Mouse (Mus musculus) embryonic facial prominence, embryonic 15.5 days (tissue): Measurements from ENCODE around the gene Nod1. TPM values are rescaled to one million over a fixed set of nuclear protein-coding genes. Genes with fewer than 3 reads are reported as not detected.
"Not testable (repeated sequence)": the region's sequence is repeated elsewhere in the genome, so short reads cannot be mapped to it uniquely, and the experiment has no call there.

Source experiments
- ATAC-seq: fragments of 200-750 bp; cut with Nextera tagmentation; 2 replicates; pipeline ENCODE4 v1.8.0; 2017; ENCODE audit warnings: low read depth, moderate TSS enrichment; ENCODE audit not compliant: insufficient number of reproducible peaks, low FRiP score, low TSS enrichment
- H3K27ac ChIP-seq: fragments of 300-500 bp; sonication (generic); replicated peaks from 2 replicates; pipeline ENCODE4 v1.5.1; 2015; ENCODE audit warnings: mild to moderate bottlenecking, inconsistent platforms
- H3K27me3 ChIP-seq: fragments of 300-500 bp; sonication (generic); 2 replicates; pipeline ENCODE4 v1.6.1; 2015; ENCODE audit warnings: inconsistent platforms
- H3K36me3 ChIP-seq: fragments of 300-500 bp; sonication (generic); 2 replicates; pipeline ENCODE4 v1.6.1; 2015; ENCODE audit warnings: mild to moderate bottlenecking, inconsistent platforms
- H3K4me1 ChIP-seq: fragments of 300-500 bp; sonication (generic); 2 replicates; pipeline ENCODE4 v1.6.1; 2015; ENCODE audit warnings: inconsistent platforms
- H3K4me2 ChIP-seq: fragments of 300-500 bp; sonication (generic); replicated peaks from 2 replicates; pipeline ENCODE4 v1.6.1; 2015; ENCODE audit warnings: mild to moderate bottlenecking, inconsistent platforms
- H3K4me3 ChIP-seq: fragments of 300-500 bp; sonication (generic); replicated peaks from 2 replicates; pipeline ENCODE4 v1.5.1; 2015; ENCODE audit warnings: mild to moderate bottlenecking, inconsistent platforms
- H3K9ac ChIP-seq: fragments of 300-500 bp; sonication (generic); 2 replicates; pipeline ENCODE4 v1.6.1; 2015; ENCODE audit warnings: inconsistent platforms
- H3K9me3 ChIP-seq: fragments of 300-500 bp; sonication (generic); replicated peaks from 2 replicates; pipeline ENCODE4 v1.6.1; 2016; ENCODE audit warnings: inconsistent platforms
- WGBS: fragments of 180-500 bp; shearing (Covaris S2); methylation state at CpG from one replicate; pipeline ENCODE4 v1.1.7; 2015; 5-methylcytosine and 5-hydroxymethylcytosine counted together
- polyA plus RNA-seq: library from polyadenylated mRNA; unstranded; fragments of >200 nt; fragmentation: Nextera tagmentation; extraction: Ambion mirVana; gene quantifications from 2 replicates; pipeline ENCODE4 v1.2.1, GENCODE M21; 2015

The Nod1 gene
- polyA plus RNA-seq, 1 experiment from 2014 or later: 10.6 TPM

GRCm38 (mm10) chr6:54955949-54956348 lies 16.5 kb downstream of the Nod1 start:
- no peak overlapping the region for H3K9ac ChIP-seq
- H3K9me3 ChIP-seq: no peaks in the 10 kb centered on the region
- no peak overlapping the region for H3K27ac ChIP-seq
- ATAC-seq: no peak
- no peak overlapping the region for H3K4me2 ChIP-seq
- no peaks in the 10 kb centered on the region for H3K27me3 ChIP-seq
- H3K4me1 ChIP-seq: no peaks in the 10 kb centered on the region
- no peak overlapping the region for H3K4me3 ChIP-seq
- H3K36me3 ChIP-seq: no peaks in the 10 kb centered on the region

DNA sequence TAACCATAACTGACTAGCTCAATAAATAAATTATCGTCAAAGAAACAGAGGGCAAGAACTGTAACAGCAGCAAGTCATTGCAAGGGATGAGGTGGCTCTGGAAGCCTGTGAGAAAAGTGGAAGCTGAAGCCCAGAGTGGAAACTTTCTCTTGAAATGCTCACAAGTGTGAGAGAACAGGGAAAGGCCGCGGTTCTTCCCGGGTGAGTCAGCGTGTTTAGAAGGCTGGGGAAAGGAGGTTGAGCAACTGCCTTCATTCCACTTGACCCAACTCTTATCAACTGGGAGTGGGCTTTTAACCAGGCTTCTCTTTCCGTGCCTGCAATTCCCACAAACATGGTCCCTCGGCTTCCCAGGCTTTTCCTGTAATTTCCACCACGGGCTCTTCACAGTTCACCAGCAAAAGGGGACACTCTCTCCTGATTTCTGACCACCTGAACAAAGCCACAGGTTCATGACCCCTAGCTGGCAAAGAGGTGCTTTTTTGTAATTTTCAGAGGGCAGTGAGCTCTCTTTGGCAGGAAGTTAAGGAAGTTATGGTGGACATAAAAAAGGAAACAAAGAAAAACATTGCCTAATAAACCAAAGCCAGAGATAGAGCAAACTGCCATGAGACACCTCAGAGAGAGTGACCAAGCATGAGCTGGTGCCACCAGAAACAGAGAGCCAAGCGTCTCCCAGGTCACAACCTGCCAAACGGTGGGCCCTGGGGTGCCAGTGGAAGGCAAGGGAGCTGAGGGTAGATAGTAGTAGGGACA lies 17.6 kb downstream of the Nod1 start:
- Histone ChIP-seq H3K36me3 (no peaks in the 10 kb centered on the region), H3K4me3 (no peak overlapping the region), H3K27ac (no peak overlapping the region), H3K9ac (no peak overlapping the region), H3K4me1 (no peaks in the 10 kb centered on the region), H3K4me2 (no peak overlapping the region), H3K9me3 (no peaks in the 10 kb centered on the region), H3K27me3 (no peaks in the 10 kb centered on the region)
- no peak for ATAC-seq
- WGBS: 77% methylated on average over 10 of the region's 10 CpGs

- not testable (repeated sequence) for H3K27ac ChIP-seq, H3K9me3 ChIP-seq, H3K4me1 ChIP-seq, H3K36me3 ChIP-seq, H3K9ac ChIP-seq, ATAC-seq, H3K27me3 ChIP-seq, H3K4me3 ChIP-seq, H3K4me2 ChIP-seq
- WGBS: 79% methylated on average over 4 of the region's 4 CpGs
These were observed 19.0 kb downstream of the Nod1 start for GRCm38 (mm10) chr6:54953399-54953798.

- Histone ChIP-seq H3K9me3 (no peaks in the 10 kb centered on the region), H3K27ac (no peak overlapping the region), H3K36me3 (no peaks in the 10 kb centered on the region), H3K4me3 (no peak overlapping the region), H3K9ac (no peak overlapping the region), H3K27me3 (no peaks in the 10 kb centered on the region), H3K4me1 (no peaks in the 10 kb centered on the region), H3K4me2 (no peak overlapping the region)
- ATAC-seq: no peak
- WGBS: 88% methylated on average over 3 of the region's 3 CpGs
These were observed 19.9 kb downstream of the Nod1 start for GRCm38 (mm10) chr6:54952542-54952941.

- H3K9ac ChIP-seq: no peak overlapping the region
- no peak overlapping the region for H3K27ac ChIP-seq
- 73% methylated on average over 5 of the region's 5 CpGs for WGBS
- no peaks in the 10 kb centered on the region for H3K36me3 ChIP-seq
- no peak overlapping the region for H3K4me3 ChIP-seq
- H3K9me3 ChIP-seq: no peaks in the 10 kb centered on the region
- H3K4me2 ChIP-seq: no peak overlapping the region
- H3K27me3 ChIP-seq: peaks cover 12% of the 10 kb centered on the region
- H3K4me1 ChIP-seq: peaks cover 4% of the 10 kb centered on the region; the same call in 1 of the 2 replicates
- ATAC-seq: no peak
These were observed 23.7 kb downstream of the Nod1 start for GRCm38 (mm10) chr6:54948682-54949081.

- Histone ChIP-seq H3K27ac (no peak overlapping the region), H3K27me3 (peaks cover 21% of the 10 kb centered on the region), H3K9me3 (no peaks in the 10 kb centered on the region), H3K36me3 (peaks cover 6% of the 10 kb centered on the region; the same call in 1 of the 2 replicates), H3K4me3 (no peak overlapping the region), H3K4me2 (no peak overlapping the region), H3K9ac (no peak overlapping the region), H3K4me1 (peaks cover 11% of the 10 kb centered on the region; the same call in 1 of the 2 replicates)
- whole genome bisulfite sequencing: 82% methylated on average over 4 of the region's 4 CpGs
- ATAC-seq: no peak
These were observed 26.0 kb downstream of the Nod1 start for GRCm38 (mm10) chr6:54946241-54946953.

GRCm38 (mm10) chr6:54944551-54944950 lies 27.9 kb downstream of the Nod1 start:
- H3K36me3 ChIP-seq: peaks cover 6% of the 10 kb centered on the region; the same call in 1 of the 2 replicates
- H3K9me3 ChIP-seq: no peaks in the 10 kb centered on the region
- H3K4me2 ChIP-seq: no peak overlapping the region
- peaks cover 21% of the 10 kb centered on the region for H3K27me3 ChIP-seq
- no peak for ATAC-seq
- WGBS: 75% methylated on average over 16 of the region's 16 CpGs
- H3K9ac ChIP-seq: no peak overlapping the region
- no peak overlapping the region for H3K4me3 ChIP-seq
- no peak overlapping the region for H3K27ac ChIP-seq
- peaks cover 11% of the 10 kb centered on the region; the same call in 1 of the 2 replicates for H3K4me1 ChIP-seq

DNA sequence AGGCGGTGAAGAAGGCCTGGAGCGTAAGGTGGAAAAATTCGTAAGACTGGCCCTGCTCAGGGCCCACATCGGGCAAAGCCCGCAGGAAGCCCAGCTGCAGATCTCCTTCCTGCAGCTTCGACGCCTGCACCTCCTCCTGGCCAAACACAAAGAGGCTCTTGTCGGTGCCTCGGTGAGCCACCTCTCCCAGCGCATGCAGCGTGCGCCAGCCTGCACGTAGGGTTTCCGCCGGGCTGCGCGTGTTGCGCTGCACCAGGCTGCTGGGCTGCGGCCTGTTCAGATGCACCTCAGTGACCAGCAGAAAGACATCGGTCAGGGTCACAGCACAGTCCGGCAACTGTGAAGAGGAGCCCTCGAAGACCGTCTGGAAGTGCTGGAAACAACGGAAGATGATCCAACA lies 28.7 kb downstream of the Nod1 start:
- H3K9ac ChIP-seq: no peak overlapping the region
- H3K36me3 ChIP-seq: peaks cover 6% of the 10 kb centered on the region; the same call in 1 of the 2 replicates
- no peaks in the 10 kb centered on the region for H3K9me3 ChIP-seq
- no peak overlapping the region for H3K27ac ChIP-seq
- no peak overlapping the region for H3K4me3 ChIP-seq
- H3K4me1 ChIP-seq: peaks cover 11% of the 10 kb centered on the region; the same call in 1 of the 2 replicates
- peaks cover 21% of the 10 kb centered on the region for H3K27me3 ChIP-seq
- H3K4me2 ChIP-seq: no peak overlapping the region
- WGBS: 46% methylated on average over 24 of the region's 24 CpGs
- no peak for ATAC-seq

DNA sequence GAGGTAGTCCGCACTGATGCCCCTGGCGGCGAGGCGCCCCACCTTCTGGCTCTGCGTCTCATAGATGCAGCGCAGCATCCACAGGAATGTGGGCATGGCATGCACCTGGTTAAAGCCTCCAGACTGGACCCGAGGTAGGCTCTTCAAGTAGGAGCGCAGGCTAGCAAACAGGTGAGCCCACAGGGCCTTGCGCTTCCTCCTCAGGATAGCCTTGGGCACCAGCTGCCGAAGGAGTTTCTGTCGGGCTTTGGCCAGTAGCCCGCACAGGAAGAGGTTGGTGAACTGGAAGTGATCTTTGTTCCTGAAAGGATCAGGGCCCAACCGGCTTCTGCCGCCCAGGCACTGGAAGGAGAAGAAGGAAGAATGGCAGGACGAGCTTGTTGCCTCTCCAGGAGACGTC lies 29.1 kb downstream of the Nod1 start:
- H3K36me3 ChIP-seq: peaks cover 6% of the 10 kb centered on the region; the same call in 1 of the 2 replicates
- no peaks in the 10 kb centered on the region for H3K9me3 ChIP-seq
- H3K9ac ChIP-seq: no peak overlapping the region
- peaks cover 11% of the 10 kb centered on the region; the same call in 1 of the 2 replicates for H3K4me1 ChIP-seq
- no peak overlapping the region for H3K27ac ChIP-seq
- no peak overlapping the region for H3K4me3 ChIP-seq
- no peak for ATAC-seq
- no peak overlapping the region for H3K4me2 ChIP-seq
- peaks cover 21% of the 10 kb centered on the region for H3K27me3 ChIP-seq
- WGBS: 72% methylated on average over 16 of the region's 16 CpGs

- Histone ChIP-seq H3K4me3 (no peak overlapping the region), H3K9me3 (no peaks in the 10 kb centered on the region), H3K27ac (no peak overlapping the region), H3K36me3 (peaks cover 6% of the 10 kb centered on the region; the same call in 1 of the 2 replicates), H3K4me2 (no peak overlapping the region), H3K27me3 (peaks cover 21% of the 10 kb centered on the region), H3K4me1 (peaks cover 11% of the 10 kb centered on the region; the same call in 1 of the 2 replicates), H3K9ac (no peak overlapping the region)
- WGBS: 90% methylated on average over 6 of the region's 6 CpGs
- no peak for ATAC-seq
These were observed 31.3 kb downstream of the Nod1 start for GRCm38 (mm10) chr6:54941149-54941548.

- H3K9me3 ChIP-seq: no peaks in the 10 kb centered on the region
- H3K4me2 ChIP-seq: no peak overlapping the region
- peaks cover 9% of the 10 kb centered on the region; the same call in 1 of the 2 replicates for H3K36me3 ChIP-seq
- peaks cover 11% of the 10 kb centered on the region; the same call in 1 of the 2 replicates for H3K4me1 ChIP-seq
- H3K9ac ChIP-seq: no peak overlapping the region
- H3K4me3 ChIP-seq: no peak overlapping the region
- WGBS: 57% methylated on average over 7 of the region's 7 CpGs
- ATAC-seq: no peak
- peaks cover 21% of the 10 kb centered on the region for H3K27me3 ChIP-seq
- H3K27ac ChIP-seq: no peak overlapping the region
These were observed 32.3 kb downstream of the Nod1 start for GRCm38 (mm10) chr6:54940126-54940525.
